Mouse (Mus musculus): ENCODE data around the gene Sema6b.

The Sema6b gene

DNA sequence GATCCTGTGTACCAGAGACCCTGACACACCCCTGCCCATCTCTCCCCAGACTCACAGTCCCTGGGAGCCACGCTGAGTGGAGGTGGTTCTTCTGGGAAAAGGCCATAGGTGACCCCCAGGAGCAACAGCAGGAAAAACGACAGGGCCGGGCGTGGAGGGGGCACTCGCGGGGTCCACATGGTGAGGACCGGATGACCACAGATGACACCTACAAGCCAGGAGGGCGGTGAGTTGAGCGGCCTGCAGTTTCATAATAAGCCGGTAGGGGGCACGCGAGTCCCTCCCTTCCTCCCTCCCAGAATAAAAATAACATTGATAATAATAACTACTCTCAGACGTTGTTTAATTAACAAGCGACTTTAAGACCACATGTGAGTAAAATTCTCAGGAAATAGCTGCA, 7.5 kb downstream of the Sema6b start:
- TF ChIP-seq GATA4 (IDR thresholded peaks at IDR 0.05; ENCODE audit: insufficient replicate concordance, low read length): no peak

DNA sequence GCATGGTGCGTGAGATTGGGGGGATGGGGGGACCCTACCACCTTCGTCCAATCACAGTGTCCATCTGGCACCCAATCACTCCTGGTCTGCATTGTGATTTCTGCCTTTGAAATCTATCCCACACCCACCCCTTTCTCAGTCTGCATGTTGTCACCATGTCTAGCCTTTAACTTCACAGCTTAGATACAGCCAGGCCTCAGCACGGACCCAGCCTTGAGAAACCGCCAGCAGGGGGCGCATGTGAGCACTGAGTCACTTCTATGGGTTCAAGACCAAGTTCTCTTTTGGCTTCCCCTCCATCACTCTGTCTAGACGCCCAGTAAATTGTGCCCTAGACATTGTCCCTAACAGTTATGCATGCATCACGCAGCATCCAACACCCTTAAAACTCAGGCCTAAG, 8.3 kb downstream of the Sema6b start:
- TF ChIP-seq GATA4 (IDR thresholded peaks at IDR 0.05; ENCODE audit: insufficient replicate concordance, low read length): no peak

DNA sequence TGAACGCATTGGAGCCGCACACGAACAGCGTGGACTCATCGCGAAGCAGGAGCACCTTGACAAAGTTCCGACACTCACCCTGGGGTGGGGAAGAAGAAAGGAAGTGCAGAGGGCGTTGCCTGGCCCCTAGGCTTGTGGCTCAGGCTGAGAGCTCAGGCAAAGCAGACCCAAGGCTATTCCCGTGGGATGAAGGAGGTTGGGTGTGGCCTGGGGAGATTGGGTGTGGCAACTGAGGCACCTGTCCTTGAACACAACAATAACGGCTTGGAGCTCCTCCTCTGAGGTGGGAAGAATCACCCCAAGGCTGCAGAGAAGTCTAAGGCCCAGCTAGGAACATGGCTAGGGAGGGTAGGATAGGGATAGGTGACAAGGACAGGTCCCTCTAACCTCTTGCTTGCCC, 9.0 kb downstream of the Sema6b start:
- no peak for TF ChIP-seq GATA4 (IDR thresholded peaks at IDR 0.05; ENCODE audit: insufficient replicate concordance, low read length)

DNA sequence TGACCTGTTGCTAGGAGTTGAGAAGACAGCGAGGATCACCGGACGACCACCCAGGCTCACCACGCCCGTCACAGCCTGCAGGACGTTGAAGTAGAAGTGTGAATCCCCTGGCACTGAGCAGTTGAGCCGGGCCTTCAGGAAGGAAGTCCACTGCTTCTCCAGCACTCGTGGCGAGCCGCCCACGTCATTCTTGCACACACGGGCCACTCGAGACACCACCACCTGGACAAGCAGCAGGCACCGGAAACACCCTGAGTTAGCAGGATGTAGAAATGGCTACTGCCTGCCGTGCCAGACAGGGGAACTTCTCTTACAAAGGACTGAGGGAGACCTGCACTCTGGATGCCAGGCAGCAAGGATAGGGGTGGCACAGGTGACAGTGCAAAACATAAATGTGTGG, 11.9 kb downstream of the Sema6b start:
- TF ChIP-seq GATA4 (IDR thresholded peaks at IDR 0.05; ENCODE audit: insufficient replicate concordance, low read length): no peak

DNA sequence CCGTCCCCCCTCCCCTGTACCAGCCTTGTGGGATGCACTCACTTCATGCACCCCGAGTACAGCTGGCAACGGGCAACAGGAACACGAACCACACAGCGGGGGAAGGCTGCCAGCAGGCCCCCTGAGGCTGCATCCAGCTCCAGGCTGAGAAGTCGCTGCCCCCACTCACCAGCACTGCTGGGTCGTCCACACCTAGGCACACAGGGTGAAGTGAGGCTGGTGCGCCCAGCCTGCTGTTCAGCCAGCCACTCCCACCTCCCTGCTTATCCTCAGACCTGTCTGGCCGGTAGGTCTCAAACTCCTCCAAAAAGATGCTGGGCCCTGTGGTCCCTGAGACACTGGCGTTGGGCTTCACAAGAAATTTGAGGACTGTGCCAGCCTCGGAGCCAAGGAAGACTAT, 14.0 kb downstream of the Sema6b start:
- TF ChIP-seq GATA4 (IDR thresholded peaks at IDR 0.05; ENCODE audit: insufficient replicate concordance, low read length): no peak

DNA sequence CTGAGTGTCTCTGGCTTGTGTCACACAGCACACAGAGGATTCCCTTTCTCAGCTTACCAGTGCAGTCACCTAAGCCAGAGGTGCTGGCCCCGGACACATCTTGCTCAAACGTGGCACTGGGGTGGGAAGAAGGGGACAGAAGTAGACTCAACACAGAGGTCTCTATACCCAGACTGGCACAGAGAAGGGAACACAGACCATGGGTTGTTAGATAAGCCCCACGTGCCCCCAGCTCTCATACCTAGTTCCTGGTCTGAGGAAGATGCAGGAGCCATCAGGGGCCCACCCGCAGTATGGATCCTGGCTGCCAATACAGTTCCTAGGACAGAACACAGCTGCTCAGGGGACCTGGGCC, 14.9 kb downstream of the Sema6b start:
- no peak for TF ChIP-seq GATA4 (IDR thresholded peaks at IDR 0.05; ENCODE audit: insufficient replicate concordance, low read length)

DNA sequence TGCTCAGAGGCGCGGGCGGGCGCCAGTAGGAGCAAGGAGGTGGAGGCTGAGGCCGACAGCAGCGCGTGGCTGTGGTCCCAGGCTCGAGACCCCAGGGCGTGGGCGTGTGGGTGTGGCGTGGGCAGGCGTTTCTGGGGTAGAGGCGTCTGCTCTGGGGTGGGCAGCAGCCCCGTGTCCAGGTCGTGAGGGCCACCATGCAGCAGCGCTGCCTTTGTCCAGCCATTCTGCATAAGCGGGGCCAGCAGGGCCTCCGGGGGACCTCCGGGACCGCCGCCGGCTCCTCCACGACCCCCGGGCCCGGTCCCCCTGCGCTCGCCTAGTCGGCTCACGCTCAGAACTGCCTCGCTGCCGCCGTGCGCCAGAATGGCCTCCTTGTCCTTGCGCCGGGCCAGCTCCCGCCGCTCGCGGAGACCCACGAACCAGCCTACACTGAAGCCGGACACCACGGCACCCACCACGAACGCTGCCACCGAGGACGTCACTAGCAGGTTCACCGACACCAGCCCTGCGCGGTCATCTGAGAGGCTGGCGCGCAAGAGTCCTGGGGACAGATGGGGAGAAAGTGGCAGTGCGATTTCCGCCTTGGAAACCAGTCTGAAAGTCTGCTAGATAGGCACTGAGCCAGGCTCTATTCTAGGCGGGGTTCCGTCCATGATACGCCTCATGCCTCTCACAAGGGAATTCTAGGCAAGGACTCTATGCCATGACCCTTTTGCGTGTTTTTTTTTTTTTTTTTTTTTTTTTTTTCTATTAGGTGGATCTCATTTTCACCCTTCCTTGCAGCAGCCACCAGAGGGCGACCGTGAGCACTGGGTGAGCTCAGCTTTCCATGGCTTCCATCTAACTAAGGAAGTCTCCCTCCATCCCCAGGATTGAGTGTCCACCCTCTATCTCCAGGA, 15.5 kb downstream of the Sema6b start:
- TF ChIP-seq GATA4 (IDR thresholded peaks at IDR 0.05; ENCODE audit: insufficient replicate concordance, low read length): peak; percentile 60; the same call in 1 of the 2 replicates

DNA sequence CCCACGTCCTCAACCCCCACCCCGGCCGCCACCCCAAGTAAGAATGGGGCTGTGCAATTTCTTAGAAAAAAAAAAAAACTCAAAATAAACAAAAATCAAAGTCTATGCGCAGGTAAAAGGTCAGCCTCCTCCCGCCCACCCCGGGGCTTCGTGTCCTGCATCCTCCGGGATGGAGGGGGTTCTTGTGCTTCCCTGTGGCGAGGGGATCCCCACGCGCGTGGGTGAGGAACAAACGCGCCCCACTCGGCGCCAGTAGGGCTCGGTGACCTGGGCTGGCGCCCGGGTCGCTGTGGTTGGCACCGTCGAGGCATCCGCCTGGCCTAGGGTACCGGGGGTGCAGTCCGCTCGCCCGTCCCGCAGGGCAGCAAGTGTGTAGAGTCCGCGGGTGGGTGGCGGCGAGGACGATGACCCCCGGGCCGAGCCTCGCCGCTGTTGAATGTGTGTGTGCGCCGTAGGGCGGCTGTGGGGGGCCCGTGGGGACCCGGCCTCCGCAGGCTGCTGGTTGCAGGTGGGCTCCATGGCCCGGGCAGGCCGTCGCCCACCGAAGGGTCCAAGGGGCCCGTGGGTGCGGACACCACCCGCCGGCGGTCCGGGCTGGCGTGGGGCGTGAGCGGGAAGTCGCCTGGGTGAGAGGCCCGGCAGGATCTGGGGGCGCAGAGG, 16.3 kb downstream of the Sema6b start:
- no peak for TF ChIP-seq GATA4 (IDR thresholded peaks at IDR 0.05; ENCODE audit: insufficient replicate concordance, low read length)

DNA sequence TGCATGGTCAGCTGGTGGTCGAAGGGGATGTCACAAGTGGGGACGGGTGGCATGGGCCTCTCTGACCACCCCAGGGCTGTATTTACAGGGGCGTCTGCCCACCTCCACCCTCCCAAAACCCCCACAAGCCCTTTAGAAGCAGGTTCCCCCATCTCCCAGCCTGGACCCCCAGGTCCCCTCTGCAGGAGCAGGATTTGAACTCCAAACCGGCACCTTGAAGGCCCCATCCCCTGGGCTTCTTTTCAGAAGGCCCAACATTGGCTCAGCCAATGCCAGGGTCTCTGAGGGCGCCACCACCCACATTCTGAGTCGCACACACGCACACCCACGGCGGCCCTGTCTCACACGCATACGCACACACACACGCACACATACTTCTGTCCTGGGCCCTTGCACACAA, 17.0 kb downstream of the Sema6b start:
- no peak for TF ChIP-seq GATA4 (IDR thresholded peaks at IDR 0.05; ENCODE audit: insufficient replicate concordance, low read length)

DNA sequence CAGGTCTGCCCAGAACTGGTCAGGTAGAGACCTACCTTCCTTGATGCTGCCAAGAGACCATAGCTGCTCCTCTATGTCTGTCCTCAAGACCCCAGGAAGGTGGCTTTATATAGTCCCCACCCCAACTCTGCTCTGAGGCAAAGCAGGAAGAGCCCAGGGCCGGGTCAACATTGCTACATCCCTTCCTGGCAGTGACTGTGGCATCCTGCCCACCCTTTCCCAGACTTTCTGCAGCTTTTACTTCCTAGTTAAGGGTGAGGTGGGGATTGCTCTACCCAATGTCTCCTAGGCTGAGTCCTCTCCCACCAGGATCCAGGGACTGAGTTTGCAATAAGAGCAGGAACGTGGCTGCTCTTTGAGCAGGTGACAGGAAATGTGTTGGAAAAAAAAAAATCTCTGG, 18.3 kb downstream of the Sema6b start, which contains the start of gene Lrg1:
TSS of gene Lrg1 (minus strand) at position 176 of the 400 bp plus-strand sequence.
- TF ChIP-seq GATA4 (IDR thresholded peaks at IDR 0.05; ENCODE audit: insufficient replicate concordance, low read length): no peak

DNA sequence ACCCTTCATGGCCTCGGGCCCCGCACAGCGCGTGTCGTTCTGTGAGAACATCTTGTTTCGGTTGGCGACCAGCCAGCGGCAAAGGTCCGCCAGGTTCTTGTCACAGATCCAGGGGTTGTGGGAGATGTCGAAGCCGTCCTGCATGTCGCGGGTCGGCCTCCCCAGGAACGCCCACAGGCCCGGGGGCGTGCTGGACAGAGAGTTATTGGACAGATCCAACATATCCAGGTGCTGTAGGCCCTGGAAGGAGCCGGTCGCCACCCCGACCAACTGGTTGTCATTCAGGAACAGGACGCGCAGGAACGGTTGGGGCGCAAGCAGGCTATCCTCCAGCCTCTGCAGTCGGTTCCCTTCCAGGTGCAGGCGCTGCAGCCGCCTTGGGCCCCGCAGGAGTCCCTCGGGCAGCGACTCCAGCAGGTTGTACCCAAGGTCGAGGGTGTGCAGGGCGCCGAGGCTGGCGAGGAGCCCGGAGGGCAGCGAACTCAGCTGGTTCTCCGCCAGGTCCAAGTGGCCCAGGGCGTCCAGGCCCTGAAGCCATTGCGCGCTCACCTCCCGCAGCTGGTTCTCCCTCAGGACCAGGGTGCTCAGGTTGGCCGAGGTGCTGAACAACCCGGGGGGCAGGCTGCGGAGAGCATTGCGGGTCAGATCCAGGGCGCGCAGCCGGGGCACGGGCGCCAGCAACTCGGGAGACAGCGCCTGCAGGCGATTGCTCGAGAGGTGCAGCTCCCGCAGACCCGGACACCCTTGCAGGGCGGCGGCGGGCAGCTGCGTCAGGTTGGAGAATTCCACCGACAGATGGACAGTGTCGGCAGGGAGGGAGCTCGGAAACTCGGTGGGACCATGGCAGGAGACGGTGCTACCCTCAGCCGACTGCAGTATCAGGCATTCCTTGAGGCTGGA, 19.9 kb downstream of the Sema6b start:
- no peak for TF ChIP-seq GATA4 (IDR thresholded peaks at IDR 0.05; ENCODE audit: insufficient replicate concordance, low read length)

DNA sequence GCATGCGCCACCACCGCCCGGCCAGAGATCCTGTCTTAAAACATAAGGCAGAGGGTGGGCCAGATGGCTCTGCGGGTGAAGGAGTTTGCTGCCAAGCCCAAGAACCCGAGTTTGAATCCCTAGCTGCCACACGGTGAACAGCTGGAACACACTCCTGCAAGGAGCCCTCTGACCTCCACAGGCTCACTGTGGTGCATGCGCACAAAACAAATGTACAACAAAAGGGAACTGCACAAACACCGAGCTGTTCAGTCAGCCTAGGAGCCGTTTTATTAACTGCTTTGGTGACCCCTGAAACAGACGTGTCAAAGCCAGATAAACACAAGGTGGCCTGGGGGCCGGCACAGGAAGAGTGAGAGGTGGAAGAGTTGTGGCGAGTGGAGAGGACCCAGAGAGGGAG, 20.7 kb downstream of the Sema6b start:
- TF ChIP-seq GATA4 (IDR thresholded peaks at IDR 0.05; ENCODE audit: insufficient replicate concordance, low read length): no peak

DNA sequence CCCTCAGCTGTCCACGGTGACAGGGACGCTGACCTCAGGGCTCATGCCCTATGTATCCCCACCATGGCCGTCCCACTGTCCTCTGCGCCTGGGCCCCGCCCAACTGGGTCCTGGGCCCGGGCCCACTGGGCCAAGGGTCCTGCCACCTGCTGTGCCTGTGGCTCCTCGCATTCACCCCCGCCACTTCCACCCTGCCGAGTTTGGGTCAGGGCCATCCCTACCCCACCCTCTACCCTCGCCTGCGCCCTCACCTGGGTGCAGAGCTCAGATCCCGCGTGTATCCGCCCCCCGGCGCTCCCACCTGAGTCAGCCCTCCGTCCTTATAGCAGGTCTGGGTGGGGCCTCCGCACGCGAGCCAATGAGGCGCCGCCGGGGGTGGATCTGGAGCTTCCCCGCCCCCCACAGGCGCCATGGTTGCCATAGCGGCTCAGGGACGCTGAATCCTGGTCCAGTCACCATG, 22.9 kb downstream of the Sema6b start, which contains the start of gene Plin5:
TSS of gene Plin5 (minus strand) at position 346 of the 460 bp plus-strand sequence.
- TF ChIP-seq GATA4 (IDR thresholded peaks at IDR 0.05; ENCODE audit: insufficient replicate concordance, low read length): no peak

DNA sequence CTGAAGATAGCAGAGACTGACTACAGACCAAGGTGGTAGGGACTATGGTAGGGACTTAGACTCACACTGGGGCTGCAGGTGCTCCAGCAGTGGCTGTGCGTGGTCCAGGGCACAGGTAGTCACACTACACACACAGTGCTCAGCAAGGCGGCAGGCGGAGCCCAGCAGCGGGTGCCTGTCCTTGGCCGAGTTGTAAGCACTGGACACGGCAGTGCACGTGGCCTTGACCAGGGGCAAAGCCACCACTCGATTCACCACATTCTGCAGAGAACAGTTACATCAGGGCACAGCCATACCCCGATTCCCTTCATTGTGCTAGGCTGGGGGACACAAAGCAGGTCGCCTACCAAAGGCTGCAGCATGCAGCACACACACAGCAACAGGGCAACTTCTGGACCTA, 23.9 kb downstream of the Sema6b start:
- no peak for TF ChIP-seq GATA4 (IDR thresholded peaks at IDR 0.05; ENCODE audit: insufficient replicate concordance, low read length)

DNA sequence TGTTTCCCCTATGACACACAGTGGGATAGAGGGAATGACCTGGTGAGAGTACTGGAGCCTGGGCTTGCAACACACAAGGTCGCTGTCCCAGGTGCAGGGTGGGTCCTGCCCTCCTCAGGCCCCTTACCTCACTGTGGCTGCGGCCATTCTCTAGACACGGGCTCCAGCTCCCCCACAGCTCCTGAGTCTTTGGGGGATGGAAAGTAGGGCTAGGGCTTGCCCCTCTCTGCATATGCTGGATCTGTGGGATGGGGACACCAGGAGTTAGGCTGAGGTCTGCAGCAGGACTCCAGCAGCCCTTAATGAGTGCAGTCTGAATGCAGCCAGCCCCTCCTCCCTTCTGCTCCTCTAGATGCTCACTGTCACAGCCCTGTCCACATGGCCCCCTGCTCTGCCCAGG, 27.4 kb downstream of the Sema6b start:
- TF ChIP-seq GATA4 (IDR thresholded peaks at IDR 0.05; ENCODE audit: insufficient replicate concordance, low read length): no peak

Data from liver, adult (tissue).